Mouse (Mus musculus) B cell, adult (primary cell): Measurements from ENCODE around the gene Pfn1. TPM values are rescaled to one million over a fixed set of nuclear protein-coding genes. Genes with fewer than 3 reads are reported as not detected.

Experiments
- total RNA-seq: library from RNA; stranded (reverse); gene quantifications from 4 replicates; pipeline ENCODE4 v1.2.4, GENCODE M21; 2023; ENCODE audit not compliant: inconsistent age

Gene Pfn1
- total RNA-seq: 1,394 to 1,549 TPM (median 1,435 TPM) in 4 replicates

GRCm38 (mm10) chr11:70654198-70654922, at the start of gene Pfn1:
Gene Pfn1, minus strand, starts transcription at chr11:70654644.

GRCm38 (mm10) chr11:70699722-70700556, 45.5 kb upstream of the Pfn1 start, which contains the start of the genes Inca1 and Kif1c:
Gene Inca1, minus strand, starts transcription at chr11:70700155.
Gene Kif1c, plus strand, starts transcription at chr11:70700548.

DNA sequence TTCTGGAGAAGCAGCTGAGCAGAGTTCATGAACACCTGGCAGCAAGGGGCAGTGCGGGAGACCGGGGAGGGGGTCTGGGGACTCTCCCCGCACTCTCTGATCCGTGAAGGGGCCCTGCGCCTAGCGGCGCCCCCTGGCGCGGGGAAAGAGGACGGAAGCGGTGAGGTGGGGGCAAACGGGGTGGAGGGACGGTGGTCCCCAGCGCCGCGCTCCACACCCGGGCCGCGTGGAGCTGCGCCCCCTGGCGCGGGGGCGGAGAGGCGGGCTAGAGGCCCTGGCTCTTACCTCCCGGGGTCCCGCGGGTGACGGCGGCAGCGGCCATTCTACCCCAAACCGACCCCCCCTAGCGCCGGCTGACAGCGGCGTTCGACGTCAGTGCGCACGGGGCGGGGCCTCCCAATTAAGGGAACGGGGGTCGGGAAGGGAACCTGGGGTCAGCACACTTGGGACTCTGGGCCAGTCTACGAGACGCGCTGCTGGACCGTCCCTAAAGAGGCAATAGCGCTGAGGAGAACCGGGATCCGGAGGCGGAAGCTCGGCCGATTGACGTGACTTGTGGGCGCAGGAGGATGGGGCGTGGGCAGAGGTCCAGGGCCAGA, 33.3 kb upstream of the Pfn1 start, which contains the start of gene Camta2:
Camta2 (minus strand) TSS at position 505 of the 599 bp plus-strand sequence.

DNA sequence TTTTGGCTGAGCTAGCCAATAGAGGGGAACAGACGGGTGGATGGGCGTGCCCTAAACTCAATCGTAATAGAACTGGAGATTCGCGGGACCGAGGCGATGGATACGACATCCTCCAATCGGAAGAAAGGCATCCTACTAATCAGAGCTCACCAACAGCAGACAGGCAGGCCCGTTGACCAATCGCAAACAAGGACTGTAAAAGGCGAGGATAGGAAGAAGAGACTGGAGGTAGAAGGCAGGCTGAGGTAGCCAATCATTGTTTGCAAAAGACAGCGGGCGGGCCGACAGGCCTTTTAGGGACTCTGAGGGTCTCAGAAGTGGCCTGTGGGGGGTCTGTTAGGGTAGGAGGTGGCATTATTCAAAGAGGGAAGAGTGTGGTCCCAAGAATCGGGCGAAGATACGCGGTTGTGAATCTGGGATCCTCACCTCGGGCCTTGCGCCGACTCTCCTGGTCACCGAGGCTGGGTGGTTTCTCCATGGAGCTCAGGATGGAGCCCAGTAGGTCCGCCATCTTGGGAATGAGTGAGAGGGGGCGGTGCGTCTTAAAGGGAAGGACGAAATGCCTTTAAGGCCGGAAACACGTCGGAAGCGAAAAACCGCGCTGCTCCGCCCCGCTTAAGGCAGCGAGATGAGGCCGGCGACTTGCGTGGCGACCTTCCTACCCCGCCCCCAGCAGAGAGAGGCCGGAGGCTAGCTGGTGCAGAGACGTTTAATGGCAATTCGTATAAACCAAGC, 14.5 kb upstream of the Pfn1 start, which contains the start of gene Spag7:
Spag7 (minus strand) TSS at position 646 of the 735 bp plus-strand sequence.

DNA sequence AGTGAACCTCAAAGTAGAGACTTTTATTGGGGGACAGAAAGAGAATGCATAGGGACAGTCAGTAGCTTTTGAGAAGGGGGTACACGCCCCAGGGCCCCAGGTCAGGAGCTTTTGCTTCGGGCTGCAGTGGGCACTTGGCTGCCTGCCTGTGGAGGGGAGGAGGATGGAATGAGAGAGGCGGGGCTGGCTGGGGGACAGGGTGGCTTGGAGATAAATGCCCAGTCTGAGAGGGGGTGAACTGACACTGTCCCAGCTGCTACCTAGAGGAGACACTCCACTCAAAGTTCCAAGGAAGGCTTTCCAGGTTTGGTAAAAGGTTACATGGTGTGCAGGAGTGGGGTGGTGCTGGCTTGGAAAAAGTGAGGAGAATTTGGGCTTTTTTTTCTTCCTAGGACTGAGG, 2.5 kb upstream of the Pfn1 start, which contains the start of gene Eno3:
Eno3 (plus strand) TSS at position 239 of the 400 bp plus-strand sequence.

GRCm38 (mm10) chr11:70646691-70647650, 7.5 kb downstream of the Pfn1 start, which contains the start of the genes Rnf167 and Slc25a11:
Gene Rnf167, plus strand, starts transcription at chr11:70647235.
Gene Slc25a11, minus strand, starts transcription at chr11:70647479.

DNA sequence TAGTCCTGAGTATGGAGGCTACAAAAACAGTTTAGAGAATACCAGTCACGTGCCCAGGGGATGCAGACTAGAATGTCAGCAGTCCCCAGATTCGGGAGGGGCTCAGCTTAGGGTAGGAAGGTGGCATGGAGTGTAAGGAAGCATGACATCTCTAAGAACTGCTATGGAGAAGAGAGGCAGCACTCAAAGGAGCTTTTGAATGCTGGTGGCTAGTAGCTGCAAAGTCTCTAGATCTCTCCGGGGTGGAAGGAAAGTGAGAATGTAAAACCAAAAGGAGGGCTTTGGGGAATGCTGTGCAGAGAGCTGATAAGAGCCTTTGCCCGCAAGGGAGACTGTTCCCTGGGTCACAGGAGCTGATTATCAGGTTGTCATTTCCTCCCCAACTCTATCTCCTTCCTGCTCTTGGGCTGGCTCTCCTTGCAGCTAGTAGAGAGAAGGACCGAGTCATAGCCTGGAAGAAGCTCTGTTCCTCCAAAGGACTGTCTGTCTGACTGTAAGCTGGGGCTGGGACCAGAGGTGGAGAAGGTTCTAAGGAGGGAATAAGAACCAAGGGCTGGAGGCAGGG, 15.6 kb downstream of the Pfn1 start, which contains the start of gene Gp1ba:
Gp1ba (plus strand) TSS at position 409 of the 565 bp plus-strand sequence.

GRCm38 (mm10) chr11:70619101-70619500, 35.3 kb downstream of the Pfn1 start, which contains the start of gene Chrne:
Gene Chrne, minus strand, starts transcription at chr11:70619216.

DNA sequence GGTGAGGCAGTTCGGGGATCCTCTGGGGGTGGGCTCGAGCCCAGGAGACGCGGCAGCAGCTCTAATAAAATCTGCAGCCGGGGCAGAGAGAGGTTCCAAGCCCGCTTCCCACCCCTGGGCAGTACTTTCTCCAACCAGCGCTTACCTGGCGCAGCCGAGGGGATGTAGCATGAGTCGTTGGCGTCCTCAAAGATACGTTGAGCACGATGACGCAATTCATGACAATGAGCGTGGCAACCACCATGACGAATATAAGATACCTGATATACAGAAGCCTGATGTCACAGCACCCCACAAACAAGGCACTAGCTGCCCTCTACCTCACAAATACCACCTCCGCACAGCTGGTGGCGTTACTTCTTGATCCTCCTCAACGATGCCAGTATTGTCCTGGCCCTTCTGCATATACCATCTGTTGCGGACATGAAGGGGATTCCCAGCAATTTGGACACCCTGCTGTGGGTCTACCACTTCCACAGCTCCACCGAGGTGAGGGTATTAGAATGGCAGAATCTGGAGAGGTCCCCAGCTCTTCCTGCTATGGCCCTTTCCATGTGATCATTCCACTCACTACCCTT, 38.8 kb downstream of the Pfn1 start, which contains the start of gene 4930544D05Rik:
4930544D05Rik (plus strand) TSS at position 333 of the 578 bp plus-strand sequence.

Other genes starting within 250 kb of the Pfn1 start
- 26.4 to 29.9 TPM (median 28.0 TPM) in 4 replicates for gene Pelp1, start 244.6 kb downstream of the Pfn1 start, total RNA-seq
- gene Arrb2, start 222.0 kb downstream of the Pfn1 start, total RNA-seq: 93.3 to 103 TPM (median 98.7 TPM) in 4 replicates
- gene Med11, start 202.7 kb downstream of the Pfn1 start, total RNA-seq: 39.8 to 46.9 TPM (median 43.4 TPM) in 4 replicates
- 1.3 to 2.1 TPM (median 1.4 TPM) in 4 replicates for gene Zmynd15, start 195.2 kb downstream of the Pfn1 start, total RNA-seq
- gene Cxcl16, start 194.7 kb downstream of the Pfn1 start, total RNA-seq: 6.6 to 9.3 TPM (median 7.2 TPM) in 4 replicates
- gene Tm4sf5, start 149.4 kb downstream of the Pfn1 start, total RNA-seq: not detected in 4 replicates
- not detected in 4 replicates for gene Vmo1, start 140.0 kb downstream of the Pfn1 start, total RNA-seq
- not detected in 4 replicates for gene Gltpd2, start 135.4 kb downstream of the Pfn1 start, total RNA-seq
- 124 to 141 TPM (median 128 TPM) in 4 replicates for gene Psmb6, start 129.3 kb downstream of the Pfn1 start, total RNA-seq
- not detected in 4 replicates for gene Gm40193, start 121.7 kb downstream of the Pfn1 start, total RNA-seq
- gene Pld2, start 114.6 kb downstream of the Pfn1 start, total RNA-seq: 3.3 to 6.4 TPM (median 4.5 TPM) in 4 replicates
- gene Mink1, start 91.8 kb downstream of the Pfn1 start, total RNA-seq: 79.8 to 99.2 TPM (median 86.0 TPM) in 4 replicates
- 1.6 TPM in 1 of 4 replicates, not detected in the others for gene 4930544D05Rik, start 38.8 kb downstream of the Pfn1 start, total RNA-seq
- 1.1 to 1.2 TPM in 2 of 4 replicates, not detected in the others for gene Chrne, start 35.4 kb downstream of the Pfn1 start, total RNA-seq
- gene Gp1ba, start 15.5 kb downstream of the Pfn1 start, total RNA-seq: 0.29 TPM in 1 of 4 replicates, not detected in the others
- gene Rnf167, start 7.4 kb downstream of the Pfn1 start, total RNA-seq: 206 to 218 TPM (median 207 TPM) in 4 replicates
- 74.1 to 86.5 TPM (median 81.8 TPM) in 4 replicates for gene Slc25a11, start 7.2 kb downstream of the Pfn1 start, total RNA-seq
- gene Eno3, start 2.6 kb upstream of the Pfn1 start, total RNA-seq: 30.9 to 40.5 TPM (median 35.3 TPM) in 4 replicates
- 37.7 to 45.8 TPM (median 44.0 TPM) in 4 replicates for gene Spag7, start 14.8 kb upstream of the Pfn1 start, total RNA-seq
- gene Camta2, start 33.5 kb upstream of the Pfn1 start, total RNA-seq: 57.0 to 68.2 TPM (median 65.4 TPM) in 4 replicates
- 0.71 to 4.0 TPM (median 2.1 TPM) in 4 replicates for gene Inca1, start 45.5 kb upstream of the Pfn1 start, total RNA-seq
- gene Kif1c, start 45.9 kb upstream of the Pfn1 start, total RNA-seq: 30.9 to 35.3 TPM (median 32.4 TPM) in 4 replicates
- 2.1 to 2.6 TPM (median 2.4 TPM) in 4 replicates for gene Zfp3, start 109.6 kb upstream of the Pfn1 start, total RNA-seq
- gene Scimp, start 157.9 kb upstream of the Pfn1 start, total RNA-seq: 20.5 to 28.8 TPM (median 24.4 TPM) in 4 replicates
- 52.7 to 57.4 TPM (median 54.9 TPM) in 4 replicates for gene Rabep1, start 190.1 kb upstream of the Pfn1 start, total RNA-seq